Mouse (Mus musculus) right cerebral cortex, adult 2 months (tissue): ENCODE results near the gene Trim80.
"Not testable (repeated sequence)": the region's sequence is repeated elsewhere in the genome, so short reads cannot be mapped to it uniquely, and the experiment has no call there.

Source experiments
- DNase-seq, 2 experiments: peaks; one replicate each; pipeline ENCODE4 v3.0.0; 2021 to 2022; ENCODE audit warnings: low spot score in 2 of 2

The Trim80 gene

GRCm38 (mm10) chr11:115427482-115428331, 12.6 kb upstream of the Trim80 start:
- DNase-seq, result peak; percentile 79 to 82

GRCm38 (mm10) chr11:115429307-115429706, 11.0 kb upstream of the Trim80 start:
- no peak for DNase-seq

- no peak for DNase-seq
Measured at GRCm38 (mm10) chr11:115430561-115430960, 9.8 kb upstream of the Trim80 start.

GRCm38 (mm10) chr11:115432814-115433213, 7.5 kb upstream of the Trim80 start:
- DNase-seq, result no peak

GRCm38 (mm10) chr11:115433342-115433741, 7.0 kb upstream of the Trim80 start:
- DNase-seq, result no peak

DNA sequence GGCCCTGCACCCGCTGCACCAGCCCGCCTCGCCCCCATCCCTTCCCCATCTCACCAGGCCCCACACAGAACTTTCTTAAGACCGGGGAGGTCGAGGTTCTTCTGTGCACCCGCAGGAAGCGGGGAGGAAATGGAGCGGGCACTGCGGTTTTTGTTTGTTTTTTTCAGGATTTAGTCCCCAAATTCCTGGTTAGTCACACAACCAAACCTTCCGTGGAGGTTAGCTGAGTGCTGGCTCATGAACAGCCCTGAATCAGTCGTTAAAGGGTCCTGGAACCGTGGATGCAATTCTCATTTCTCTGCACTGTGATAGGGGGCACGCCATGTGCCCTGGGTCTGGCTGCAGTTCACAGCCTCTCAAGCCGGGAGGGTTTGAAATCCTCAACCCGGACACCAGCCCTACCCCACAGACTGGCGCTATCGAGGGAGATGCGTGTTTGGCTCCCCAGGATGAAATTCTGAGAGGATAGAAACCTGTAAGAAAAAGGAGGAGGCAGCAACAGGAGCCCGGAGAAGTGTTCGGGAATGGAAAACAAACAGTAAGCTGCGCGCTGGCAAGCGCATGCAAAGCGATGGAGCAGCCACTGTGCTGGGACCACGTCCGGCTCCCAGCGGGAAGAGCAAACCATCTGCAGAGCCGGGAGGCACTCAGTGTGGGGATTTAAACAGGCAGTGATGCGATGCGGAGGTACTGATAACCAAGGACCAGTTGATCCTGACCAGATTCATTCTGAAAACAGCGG, 4.6 kb upstream of the Trim80 start:
- DNase-seq, result no peak

- DNase-seq, result peak in 1 of 2 experiments; percentile 49
Measured at GRCm38 (mm10) chr11:115437571-115438122, 2.7 kb upstream of the Trim80 start.

- DNase-seq, result no peak
Measured at GRCm38 (mm10) chr11:115439326-115439725, 1.0 kb upstream of the Trim80 start.

DNA sequence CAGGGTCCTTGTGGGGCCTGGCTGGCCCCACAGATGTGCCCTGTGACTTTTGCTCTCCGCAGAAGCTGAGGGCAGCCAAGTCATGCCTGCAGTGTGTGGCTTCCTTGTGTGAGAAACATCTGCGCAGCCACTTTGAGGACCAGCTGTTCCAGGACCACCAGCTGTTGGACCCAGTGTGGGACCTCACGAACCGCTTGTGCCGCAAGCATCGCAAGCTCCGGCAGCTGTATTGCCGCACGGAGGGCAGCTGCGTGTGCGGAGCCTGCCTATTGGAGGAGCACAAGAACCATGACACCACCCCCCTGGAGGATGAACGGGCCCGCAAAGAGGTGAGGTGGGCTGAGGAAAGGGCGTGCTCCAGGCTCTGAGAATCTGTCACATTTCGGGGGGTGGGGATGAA, 1.1 kb downstream of the Trim80 start:
- DNase-seq, result no peak

DNA sequence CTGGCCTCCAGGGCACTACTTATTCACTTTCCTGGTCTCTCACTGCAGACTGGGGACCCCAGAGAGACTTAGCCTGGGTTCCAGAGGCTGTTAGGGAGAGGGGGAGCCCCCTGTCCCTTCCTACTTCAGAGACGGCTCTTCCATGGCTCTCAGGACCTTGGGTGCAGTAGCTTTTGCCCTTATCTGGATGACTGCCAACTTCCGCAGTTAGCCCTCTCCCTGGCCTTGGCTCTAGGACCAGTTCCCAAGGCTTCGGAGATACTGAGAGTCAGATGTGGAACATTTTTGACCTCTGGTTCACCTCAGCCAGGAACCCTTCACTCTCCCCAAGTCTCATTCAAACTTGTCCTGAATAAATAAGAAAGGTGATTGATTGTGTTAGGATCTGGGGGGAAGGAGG, 6.6 kb downstream of the Trim80 start:
- DNase-seq, result no peak

DNA sequence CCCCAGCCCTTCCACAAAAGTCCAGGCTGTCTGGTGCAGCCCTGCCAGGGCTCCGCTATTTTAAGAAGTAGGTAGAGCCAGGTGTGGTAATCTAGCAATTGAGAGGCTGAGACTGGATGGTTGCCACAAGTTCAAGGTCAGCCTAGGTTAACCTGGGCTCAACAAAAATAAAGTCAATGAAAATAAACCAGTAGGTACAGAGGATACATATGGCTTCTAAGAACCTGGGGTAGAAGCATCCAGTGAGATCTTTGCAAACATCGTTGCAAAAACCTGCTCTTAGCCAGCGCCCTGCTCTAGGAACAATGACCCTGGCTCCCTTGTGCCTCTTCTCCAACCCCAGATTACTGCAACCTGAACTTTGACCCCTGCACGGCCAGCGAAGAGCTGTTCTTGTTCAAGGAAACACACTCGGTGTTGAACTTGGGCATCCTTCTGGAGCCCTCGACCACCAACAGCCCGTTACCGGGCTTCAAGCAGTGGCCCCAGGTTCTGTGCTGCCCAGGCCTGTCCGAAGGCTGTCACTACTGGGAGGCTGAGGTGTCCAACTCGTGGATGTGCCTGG, 7.1 kb downstream of the Trim80 start:
- DNase-seq, result no peak

- DNase-seq, result no peak
Measured at GRCm38 (mm10) chr11:115448075-115448474, 7.7 kb downstream of the Trim80 start.

DNA sequence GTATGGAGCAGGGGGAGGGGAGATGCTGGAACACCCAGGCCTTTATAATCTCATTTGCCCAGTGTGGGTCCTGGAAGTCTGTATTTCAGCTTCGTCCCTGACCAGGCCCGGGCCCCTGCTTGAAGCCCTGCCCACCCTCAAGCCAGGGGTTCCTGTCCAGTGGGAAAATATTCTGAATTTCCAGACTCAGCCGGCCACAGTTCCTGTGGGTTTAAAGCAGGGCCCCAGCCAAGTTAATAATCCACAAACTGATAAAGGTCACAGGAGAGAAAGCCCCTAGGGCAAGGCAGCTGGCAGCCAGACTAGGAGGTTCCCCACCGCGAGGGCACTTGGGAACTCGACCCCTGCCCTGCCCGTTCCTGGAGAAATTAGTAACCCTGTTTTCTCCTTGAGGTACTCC, 8.7 kb downstream of the Trim80 start:
- DNase-seq, result no peak

GRCm38 (mm10) chr11:115450176-115450575, 9.8 kb downstream of the Trim80 start:
- no peak for DNase-seq

DNA sequence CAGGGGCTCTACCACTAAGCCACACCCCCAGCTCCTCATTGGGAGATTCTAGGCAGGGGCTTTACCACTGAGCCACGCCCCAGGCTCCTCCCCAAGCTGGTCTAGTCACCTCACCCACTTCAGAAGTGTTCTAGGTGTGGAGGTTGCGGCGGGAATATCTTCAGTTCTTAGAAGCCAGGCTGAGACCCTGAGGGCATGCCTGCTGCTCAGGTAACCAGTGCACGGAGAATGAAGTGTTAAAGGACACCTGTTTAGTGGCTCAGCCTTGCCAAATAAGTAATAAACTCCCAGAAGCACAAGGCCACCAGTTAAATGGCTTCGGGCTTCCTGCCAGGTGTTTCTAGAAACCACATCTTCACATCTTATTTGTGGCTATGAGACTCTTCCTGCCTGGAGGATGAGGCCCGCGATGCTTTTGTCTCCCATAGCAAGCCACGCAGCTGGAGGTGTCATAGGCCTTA, 11.5 kb downstream of the Trim80 start:
- no peak for DNase-seq

DNA sequence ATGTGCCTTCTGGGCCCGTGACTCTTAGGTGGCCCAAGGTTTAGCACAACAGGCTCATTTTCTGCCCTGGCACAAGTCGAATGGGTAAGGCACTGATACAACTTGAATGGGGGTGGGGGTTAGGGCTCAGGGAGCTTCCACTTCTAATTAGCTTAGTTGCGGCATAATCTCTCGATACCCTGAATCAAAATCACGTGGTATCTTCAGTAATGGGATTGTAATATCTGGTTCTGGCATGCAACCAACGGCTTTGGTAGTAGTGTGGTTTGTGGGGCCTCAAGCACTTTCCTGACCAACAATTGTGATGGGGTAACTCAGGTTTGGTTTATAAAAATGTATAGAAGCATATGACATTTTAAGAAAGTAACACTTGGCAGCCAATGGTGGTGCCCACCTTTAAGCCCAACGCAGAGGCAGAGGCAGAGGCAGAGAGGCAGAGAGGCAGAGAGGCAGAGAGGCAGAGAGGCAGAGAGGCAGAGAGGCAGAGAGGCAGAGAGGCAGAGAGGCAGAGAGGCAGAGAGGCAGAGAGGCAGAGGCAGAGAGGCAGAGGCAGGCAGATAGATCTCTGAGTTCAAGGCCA, 12.0 kb downstream of the Trim80 start:
- DNase-seq, result no peak

DNA sequence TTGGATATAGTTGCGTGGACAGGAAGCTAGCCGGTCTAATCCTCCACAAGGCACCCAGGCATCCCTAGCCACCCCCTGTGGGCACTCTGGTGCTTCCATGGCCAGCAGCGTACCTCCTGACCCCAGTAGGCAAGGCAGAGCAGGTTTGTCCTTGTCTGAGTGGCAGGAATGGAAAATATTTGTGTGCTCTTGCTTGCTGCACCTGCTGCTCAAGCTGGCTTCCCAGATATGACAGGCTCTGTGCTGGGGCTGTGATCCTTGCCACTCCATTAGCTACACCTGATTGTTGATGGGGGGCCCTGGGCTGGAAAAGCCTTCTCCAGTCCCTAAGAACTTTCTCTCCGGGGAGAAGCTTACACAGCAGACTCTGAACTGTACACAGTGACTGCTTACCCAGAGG, 13.0 kb downstream of the Trim80 start:
- DNase-seq, result no peak

GRCm38 (mm10) chr11:115454822-115455221, 14.5 kb downstream of the Trim80 start:
- not testable (repeated sequence) for DNase-seq

- DNase-seq, result no peak
Measured at GRCm38 (mm10) chr11:115455619-115456018, 15.3 kb downstream of the Trim80 start.

DNA sequence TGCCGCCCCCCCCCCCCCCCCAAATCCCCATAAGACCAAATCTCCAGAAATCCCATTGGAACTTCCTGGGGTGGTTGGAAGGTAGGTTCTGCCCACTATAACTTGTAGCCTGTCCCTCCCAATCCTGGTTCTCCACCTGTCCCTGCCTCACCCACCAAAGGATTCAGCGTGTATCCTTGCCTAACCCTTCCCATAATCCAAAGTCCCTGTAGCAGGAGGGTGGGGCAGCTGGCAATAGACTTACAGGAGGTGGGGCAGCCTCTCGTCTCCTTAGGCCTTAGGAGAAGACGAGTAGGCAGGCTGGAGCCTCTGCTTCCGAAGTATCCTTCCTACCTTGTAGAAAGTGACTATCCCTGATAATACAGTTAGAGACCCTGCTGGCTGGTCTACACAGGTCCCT, 15.8 kb downstream of the Trim80 start:
- DNase-seq, result no peak

DNA sequence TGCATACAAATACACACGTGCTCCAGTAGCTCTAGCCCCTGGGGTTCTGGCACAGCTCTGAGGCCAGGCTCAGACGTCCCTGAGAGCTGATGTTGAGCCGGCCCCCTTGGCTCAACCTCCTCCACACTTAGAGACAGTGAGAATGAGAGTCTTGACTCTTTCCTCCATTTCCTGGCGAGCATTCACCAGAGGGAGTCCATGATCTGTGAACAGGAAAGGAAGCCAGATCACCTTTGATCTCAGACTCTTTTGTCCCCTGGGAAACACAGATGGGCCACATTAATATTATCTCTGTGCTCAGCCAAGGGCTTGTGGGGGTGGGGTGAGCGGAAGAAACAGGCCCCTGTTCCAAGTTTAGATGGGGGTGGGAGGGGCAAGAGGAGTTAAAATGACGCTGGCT, 17.1 kb downstream of the Trim80 start:
- no peak for DNase-seq

- DNase-seq, result no peak
Measured at GRCm38 (mm10) chr11:115460976-115461375, 20.6 kb downstream of the Trim80 start.
